Mouse (Mus musculus) gastrocnemius, postnatal 10 days (tissue): ENCODE data around the gene Slc5a10. TPM values are rescaled to one million over a fixed set of nuclear protein-coding genes. Genes with fewer than 3 reads are reported as not detected.
"Not testable (repeated sequence)": the region's sequence is repeated elsewhere in the genome, so short reads cannot be mapped to it uniquely, and the experiment has no call there.

Experiments used
- DNase-seq: peaks from one replicate; pipeline ENCODE4 v3.0.0; 2021; ENCODE audit warnings: mixed read lengths
- total RNA-seq, 2 experiments: library from RNA; stranded (reverse); gene quantifications; 2 replicates each; pipeline ENCODE4 v1.2.3; 2021

The Slc5a10 gene
- total RNA-seq, 2 experiments from 2014 or later = not detected

DNA sequence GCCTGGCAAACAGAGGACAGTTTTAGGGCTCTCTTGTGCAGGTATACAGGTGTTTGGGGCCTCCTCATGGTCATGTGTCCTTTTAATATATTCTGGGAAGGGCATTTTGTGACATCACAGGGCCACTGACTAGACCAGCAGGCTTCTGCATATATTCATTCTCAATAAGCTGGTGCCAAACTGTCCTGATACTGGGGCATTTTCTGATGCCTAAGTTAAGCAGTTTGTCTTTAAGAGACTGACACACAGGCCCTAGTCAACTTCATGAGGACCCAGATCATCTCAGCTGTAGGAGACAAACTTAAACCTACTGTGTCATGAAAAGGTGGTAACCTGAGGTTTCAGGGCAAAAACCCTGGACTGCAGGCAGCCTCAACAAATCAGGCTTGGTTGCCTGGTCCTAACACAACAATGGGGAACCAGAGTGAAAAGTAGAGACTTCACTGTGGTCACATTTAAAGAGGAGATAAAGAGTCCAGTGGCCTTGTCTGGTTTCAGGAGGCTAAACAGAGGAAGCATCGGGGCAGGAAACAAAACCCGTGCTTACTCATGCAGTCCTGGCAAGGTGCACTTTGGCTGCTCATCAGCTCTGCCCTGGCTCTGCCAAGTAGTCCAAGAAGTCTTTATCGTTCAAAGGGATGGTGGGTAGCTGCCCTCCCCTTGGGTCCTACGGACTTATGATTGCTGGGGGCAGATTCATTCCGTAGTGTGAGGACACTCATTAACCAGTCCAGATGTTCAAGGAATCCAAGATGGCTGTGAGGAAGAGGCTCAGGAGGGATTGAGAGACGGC is 72.5 kb downstream of the Slc5a10 start:
- no peak for DNase-seq

DNA sequence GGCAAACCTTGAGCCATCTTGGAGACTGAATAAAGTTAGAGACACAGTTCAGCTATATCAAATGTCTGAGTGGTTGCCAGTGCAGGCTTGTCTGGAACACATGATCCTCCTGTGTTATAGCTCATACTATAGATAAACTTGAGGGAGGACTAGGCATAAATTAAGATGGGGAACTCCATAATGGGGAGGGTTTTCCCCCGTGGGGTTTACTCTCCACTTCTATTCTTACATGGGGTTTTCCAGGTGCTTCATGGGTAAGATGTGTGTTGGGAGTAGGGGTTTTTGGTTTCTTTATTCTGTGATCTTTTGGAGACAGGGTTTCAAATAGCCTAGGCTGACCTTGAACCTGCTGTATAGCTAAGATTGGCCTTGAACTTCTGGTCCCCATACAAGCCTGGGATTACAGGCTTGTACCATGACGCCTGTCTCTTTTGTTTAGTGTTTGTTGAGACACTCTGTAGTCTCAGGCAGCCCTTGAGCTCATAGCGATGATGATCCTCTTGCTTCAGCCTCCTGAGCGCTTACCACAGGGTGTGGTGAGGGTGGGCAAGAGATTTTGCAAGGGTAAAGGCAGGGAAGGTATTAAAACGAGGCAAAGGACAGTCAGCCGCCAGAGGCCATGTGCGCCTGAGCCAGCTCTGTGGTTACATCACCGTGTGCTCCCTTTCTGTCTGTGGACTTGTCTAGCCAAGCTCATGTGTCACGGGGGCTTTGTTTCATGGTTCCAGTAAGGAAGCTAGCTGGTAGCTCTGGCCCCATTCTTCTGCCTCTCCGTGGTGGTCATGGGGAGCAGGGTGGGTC is 73.3 kb downstream of the Slc5a10 start:
- DNase-seq = no peak

DNA sequence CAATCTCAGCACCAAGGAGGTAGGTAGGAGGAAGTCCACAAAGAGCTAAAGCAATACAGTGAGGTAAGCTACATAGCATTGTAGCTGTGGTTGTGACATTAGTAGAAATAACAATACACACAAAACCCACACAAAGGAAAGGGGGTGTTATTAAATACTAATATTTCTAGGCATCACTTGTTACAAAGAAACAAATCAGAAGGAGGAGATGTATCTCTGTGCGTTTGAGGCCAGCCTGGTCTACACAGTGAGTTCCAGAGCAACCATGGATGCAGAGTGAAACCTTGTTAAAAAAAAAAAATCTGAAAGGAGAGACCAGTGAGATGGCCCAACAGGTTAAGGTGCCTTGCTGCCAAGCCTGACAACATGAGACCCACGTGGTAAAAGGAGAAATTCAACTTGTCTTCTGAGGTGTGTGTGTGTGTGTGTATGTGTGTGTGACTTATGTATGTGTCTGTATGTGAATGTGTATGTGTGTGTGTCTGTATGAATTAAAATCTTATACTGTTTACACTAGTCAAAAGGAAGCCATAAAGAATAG is 74.1 kb downstream of the Slc5a10 start:
- DNase-seq = no peak

DNA sequence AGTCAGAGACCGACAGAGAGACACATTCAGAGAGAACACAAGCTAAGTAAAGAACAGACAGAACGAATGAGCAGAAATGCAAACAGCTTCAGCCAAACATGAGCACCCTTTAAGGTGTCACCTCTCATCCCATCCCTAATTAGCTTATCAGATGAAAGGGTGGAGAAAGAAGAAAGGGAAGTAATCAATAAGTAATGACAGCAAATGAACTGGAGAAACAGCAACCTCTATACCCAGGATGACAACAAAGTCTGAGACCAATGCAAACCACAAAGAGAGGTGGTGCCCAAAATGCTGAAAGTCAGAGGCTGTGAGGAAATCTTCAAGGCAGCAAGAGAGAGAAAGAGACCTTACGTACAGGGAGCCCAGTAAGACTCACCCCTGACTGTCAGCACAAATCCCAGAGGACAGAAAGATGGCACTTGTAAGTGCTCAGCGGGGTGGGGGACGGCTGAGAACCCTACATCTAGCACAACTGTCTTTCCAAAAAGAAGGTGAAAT is 75.2 kb downstream of the Slc5a10 start:
- DNase-seq = no peak

DNA sequence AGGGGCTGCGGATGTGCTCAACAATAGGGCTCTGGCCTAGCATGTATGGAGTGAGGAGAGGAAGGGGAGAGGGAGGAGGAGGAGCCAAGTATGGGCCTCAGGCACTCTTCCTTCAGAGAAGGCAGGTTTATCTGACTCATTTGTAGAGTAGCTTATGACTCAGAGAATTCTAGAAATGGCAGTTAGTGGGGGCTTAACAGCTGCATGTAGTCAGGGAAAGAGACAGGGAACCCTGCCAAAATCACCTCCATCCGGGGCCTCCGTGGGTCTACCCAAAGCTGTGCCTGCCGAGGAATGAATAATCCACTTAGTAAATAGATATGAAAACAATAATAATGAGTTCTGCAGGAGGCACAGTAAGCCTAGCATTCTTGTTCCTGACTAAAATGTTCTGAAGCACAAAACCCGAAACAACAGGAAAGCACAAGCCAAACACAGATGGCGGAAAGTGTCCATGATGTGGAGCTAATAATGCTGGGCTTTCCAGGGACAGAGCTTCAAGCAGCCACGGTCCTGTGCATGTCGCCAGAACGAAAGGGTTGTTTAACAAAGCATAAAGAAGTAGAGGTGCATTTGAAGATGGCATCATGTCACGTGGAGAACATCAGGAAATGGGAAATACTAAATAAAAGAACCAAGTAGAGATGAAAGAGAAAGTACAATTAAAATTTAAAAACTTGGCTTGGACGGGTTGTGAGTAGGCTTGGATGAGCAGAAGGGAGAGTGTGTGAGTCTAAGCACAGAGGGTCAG is 75.9 kb downstream of the Slc5a10 start:
- DNase-seq = no peak

DNA sequence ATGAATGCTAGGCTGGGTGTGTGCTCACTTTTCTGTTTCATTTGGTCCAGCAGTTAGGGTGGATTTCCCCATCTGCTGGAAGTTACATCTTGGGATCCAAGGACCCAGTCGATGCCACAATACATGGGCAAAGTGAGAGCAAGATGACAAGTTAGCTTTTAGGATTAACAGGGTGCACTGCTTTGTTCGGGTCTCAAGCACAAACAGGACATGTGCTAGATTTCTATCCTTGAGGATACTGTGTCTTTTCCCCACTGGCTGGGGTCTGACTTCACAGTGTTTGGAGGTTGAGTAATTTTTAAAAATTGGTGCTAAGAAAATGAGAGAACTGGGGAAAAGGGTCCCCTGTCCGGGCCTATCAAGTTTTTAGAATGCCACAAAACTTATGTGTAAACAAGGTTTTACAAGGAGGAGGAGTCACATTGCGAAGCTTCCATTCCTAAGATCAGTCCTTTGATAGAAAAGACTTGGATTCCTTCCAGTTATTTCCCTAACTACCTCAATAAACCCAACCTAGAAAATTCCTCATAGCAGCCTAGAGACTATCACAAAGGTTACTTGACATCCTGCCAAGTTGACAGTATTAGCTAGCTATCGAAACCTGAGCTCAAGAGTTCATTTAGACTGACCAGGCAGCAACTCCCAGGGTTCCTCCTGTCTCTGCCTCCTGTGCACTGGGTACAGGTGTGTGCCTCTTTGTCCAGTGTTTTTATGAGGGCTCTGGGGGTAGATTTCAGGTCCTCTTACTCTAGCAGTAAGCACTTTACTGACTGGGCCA is 77.3 kb downstream of the Slc5a10 start:
- no peak for DNase-seq

DNA sequence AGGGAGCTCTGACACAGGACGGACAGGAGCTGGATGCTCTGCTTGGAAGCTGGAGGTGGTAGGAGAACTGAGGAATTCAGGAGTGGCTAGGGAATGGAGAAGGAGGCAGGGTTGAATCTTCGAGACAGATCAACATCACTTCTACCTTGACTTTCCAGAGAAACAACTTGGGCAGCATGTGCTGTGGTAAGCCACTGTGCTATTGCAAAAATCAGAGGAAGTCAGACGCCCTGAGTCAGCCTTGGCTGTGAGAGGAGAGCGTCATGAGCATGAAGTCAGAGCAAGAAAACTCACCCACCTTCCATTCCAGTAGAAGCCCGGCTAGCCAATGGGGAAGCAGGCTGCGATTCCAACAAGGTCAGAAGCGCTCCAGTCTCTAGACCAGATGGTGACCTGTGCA is 78.5 kb downstream of the Slc5a10 start:
- no peak for DNase-seq

DNA sequence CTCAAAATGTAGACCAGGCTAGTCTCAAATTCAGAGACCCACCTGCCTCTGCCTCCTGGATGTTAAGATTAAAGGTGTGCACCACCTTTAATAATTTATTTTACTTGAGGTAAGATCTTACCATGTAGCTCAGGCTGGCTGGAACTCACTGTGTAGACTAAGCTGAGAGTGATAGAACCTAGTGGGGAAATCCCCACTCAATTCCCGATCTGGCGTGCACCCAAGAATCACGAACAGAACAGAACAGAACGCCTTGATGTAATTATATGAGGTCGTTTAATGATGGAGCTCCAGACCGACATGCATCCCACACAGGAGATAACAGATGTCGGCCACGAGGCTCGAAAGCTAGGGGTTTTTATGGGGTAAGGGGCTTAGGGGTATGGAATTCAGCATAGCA is 80.0 kb downstream of the Slc5a10 start:
- DNase-seq = not testable (repeated sequence)

DNA sequence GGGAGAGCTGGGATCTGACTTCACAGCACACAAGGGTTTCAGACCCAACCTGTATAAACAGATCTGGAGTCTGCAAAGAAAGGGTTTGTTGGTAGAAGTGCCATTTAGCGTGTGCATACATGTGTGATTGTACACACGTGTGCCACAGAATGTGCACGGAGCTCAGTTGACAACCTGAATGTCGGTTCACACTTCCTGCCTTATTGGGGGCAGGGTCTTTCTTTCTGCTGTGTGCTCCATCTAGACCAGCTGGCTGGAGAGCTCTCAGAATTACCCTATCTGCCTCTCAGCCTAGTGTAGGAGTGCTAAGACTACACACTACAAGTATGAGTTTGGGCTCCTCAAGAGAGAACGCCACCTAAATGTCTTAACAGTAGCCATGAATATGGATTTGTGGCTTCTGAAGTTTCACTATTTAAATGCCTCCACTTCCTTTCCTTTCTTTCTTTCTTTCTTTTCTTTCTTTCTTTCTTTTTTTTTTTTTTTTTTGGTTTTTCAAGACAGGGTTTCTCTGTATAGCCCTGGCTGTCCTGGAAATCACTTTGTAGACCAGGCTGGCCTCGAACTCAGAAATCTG is 80.9 kb downstream of the Slc5a10 start:
- DNase-seq = no peak

DNA sequence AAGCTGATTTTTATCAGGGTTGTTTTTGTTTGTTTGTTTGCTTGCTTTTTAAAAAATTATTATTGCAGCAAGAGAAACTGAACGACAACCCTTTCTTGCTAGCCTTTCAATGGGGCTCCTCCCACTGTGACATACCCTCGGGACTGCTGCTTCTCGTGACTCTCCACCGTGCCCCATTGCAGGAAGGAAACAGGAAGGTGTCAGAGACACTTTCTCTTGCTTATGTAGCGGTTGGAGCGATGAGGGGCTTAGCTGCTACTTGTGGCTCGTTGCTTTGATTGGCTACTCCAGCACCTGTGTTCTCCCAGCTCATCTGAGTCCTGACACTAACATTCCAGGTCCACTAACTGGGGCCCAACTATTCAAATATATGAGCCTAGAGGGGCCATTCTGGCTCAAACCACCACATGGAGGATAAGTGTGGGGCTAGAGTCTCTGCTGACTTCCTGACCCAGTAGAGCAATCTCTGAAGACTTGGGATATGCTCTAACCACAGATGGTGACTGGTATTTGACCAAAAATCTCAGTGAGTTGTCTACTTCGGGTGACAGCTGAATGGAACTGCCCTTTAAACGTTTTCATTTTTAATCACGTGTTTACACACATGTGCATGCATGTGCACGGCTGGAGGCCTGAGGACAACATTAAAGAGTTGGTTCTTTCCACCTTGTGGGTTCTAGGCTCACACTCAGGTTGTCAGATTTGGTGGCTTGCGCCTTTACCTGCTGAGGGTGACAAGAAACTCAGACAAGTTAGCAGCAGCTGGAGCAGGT is 81.7 kb downstream of the Slc5a10 start:
- DNase-seq = no peak

DNA sequence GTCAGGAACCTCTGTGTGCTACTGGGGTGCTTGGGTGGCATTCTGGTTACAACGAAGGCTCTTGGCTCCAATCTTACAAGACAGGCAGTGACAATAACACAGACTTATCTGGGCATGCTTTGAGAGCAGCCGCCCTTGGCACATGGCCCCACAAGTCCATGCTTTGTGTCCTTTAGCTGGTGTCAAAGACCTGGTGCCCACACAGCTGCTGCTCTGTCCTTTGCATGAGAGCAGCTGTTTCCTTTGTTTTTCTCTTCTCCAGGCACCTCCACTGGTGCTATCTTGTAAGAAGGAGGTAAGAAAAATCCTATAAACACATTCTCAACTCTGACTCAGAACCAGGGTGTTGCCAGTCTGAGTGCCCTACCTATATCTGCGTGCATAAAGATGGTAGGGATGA is 82.8 kb downstream of the Slc5a10 start:
- DNase-seq = no peak

DNA sequence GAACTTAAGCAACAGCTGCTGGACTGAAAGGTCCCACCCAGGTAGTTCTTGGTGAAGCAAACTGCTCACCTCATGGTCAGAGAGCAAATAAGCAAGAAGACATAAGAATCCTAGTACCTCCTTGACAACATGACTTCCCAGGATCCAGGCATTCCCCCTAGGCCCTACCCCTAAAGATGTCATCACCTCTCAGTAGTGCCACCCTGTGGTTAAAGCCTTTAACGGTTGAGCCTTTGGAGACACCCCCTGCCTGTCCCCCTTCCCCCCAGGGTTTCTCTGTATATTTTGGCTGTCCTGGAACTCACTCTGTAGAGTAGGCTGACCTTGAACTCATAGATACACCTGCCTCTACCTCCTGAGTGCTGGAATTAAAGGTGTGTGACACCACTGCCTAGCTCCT is 83.2 kb downstream of the Slc5a10 start:
- no peak for DNase-seq

DNA sequence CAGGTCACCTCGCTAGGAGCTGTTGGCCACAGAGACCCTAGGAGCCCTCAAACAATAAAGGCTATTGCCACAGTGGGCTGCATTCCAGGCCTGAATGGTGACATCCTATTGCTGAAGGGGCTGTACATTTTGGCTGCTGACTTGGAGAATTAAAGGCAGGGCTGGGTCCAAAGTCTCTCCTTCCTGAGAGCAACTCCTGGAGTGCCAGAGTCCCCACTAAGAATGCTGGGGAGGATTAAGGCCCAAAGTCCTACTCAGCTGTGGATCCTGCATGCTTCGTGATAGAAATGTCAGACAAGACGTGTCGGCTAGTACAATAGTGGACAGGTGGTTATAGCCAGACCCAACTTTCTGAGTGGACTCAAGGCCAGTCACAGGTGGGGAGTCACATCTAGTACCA is 84.3 kb downstream of the Slc5a10 start:
- not testable (repeated sequence) for DNase-seq

DNA sequence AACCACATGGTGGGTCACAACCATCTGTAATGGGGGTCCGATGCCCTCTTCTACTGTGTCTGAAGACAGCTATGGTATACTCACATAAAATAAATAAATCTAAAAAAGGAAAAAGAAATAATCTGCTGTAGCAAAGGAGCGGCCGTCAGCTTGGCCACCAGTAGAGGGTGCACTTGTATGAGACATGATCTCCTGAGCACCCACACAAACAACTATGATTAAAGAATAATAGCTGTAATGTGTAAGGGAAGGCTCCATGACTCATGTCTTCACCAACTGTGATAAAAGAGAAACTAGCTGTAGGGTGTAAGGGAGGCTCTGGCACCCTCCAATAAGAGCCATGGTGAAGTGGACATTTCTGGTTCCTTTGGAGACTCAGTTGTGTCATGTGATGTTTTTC is 91.0 kb downstream of the Slc5a10 start:
- no peak for DNase-seq

DNA sequence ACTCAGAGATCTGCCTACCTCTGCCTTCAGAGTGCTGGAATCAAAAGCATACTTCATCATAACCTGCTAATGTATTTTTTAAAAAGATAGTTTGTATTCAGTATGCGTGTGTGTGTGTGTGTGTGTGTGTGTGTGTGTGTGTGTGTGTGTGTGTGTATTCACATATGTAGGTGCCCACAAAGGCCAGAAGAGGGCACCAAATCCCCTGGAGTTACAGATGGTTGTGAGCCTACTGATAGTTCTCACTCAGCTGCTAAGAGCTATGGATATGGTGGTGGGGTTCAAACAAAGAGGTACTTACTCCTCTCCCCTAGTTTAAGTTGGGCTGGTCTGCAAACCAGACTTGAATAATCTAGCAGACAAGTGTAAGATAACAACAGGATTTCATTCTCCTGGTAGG is 94.1 kb downstream of the Slc5a10 start:
- DNase-seq = no peak

DNA sequence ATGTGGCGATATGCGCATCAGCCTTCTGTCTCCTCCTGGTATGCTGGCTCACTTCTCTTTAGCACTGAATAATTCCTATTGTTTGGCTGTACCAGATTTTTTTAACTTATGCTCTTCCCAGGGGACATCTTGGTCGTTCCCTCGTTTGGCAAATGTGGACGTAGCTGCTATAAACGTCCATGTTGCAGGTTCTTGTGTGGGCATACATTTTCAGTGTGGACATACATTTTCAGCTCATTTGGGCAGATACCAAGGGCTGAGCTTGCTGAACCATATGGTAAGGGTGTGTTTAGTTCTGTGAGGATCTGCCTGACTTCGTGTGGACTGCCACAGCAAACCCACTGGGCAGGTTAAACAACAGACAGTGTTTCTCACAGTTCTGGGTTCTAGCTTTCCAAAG is 95.5 kb downstream of the Slc5a10 start:
- no peak for DNase-seq
